Mouse (Mus musculus): ENCODE results near the gene Ddah1. TPM values are rescaled to one million over a fixed set of nuclear protein-coding genes. Genes with fewer than 3 reads are reported as not detected.

Gene Ddah1
- polyA plus RNA-seq, 1 experiment from 2014 or later: 25.4 TPM

- Histone ChIP-seq H3K9me3 (replicated peaks) (no peaks in the 10 kb centered on the region), H3K27me3 (no peaks in the 10 kb centered on the region), H3K4me2 (no peak overlapping the region), H3K36me3 (no peaks in the 10 kb centered on the region), H3K4me1 (replicated peaks) (no peaks in the 10 kb centered on the region), H3K9ac (no peak overlapping the region), H3K4me3 (no peak overlapping the region), H3K27ac (no peak overlapping the region)
- no peak for ATAC-seq (replicated peaks; ENCODE audit: insufficient number of reproducible peaks, insufficient read depth, low FRiP score, low read depth)
- 86% methylated on average over 3 of the region's 3 CpGs for WGBS
Observed at GRCm38 (mm10) chr3:145843836-145844235, 85.4 kb downstream of the Ddah1 start.

- Histone ChIP-seq H3K4me1 (replicated peaks) (no peaks in the 10 kb centered on the region), H3K9ac (no peak overlapping the region), H3K27ac (no peak overlapping the region), H3K9me3 (replicated peaks) (no peaks in the 10 kb centered on the region), H3K27me3 (no peaks in the 10 kb centered on the region), H3K4me2 (no peak overlapping the region), H3K36me3 (no peaks in the 10 kb centered on the region), H3K4me3 (no peak overlapping the region)
- WGBS: 86% methylated on average over 3 of the region's 3 CpGs
- no peak for ATAC-seq (replicated peaks; ENCODE audit: insufficient number of reproducible peaks, insufficient read depth, low FRiP score, low read depth)
Observed at GRCm38 (mm10) chr3:145844891-145845290, 86.4 kb downstream of the Ddah1 start.

DNA sequence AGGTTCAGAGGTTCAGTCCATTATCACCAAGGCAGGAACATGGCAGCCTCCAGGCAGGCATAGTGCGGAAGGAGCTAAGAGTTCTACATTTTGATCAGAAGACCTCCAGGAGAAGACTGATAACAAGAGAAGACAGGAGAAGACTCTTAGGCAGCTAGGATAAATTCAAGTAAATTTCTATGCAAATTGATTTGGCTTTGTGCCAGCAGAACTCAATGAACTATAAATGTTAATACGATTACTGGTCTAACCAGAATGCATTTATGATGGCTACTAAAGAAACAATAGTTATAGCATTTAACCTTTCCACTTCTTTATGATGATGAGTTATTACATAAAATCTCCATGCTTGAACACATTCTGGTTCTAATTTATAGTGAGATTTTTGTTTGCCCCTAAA lies 87.8 kb downstream of the Ddah1 start:
- 88% methylated on average over 2 of the region's 2 CpGs for WGBS
- Histone ChIP-seq H3K9me3 (replicated peaks) (no peaks in the 10 kb centered on the region), H3K27me3 (no peaks in the 10 kb centered on the region), H3K4me2 (no peak overlapping the region), H3K36me3 (no peaks in the 10 kb centered on the region), H3K4me1 (replicated peaks) (no peaks in the 10 kb centered on the region), H3K9ac (no peak overlapping the region), H3K4me3 (no peak overlapping the region), H3K27ac (no peak overlapping the region)
- no peak for ATAC-seq (replicated peaks; ENCODE audit: insufficient number of reproducible peaks, insufficient read depth, low FRiP score, low read depth)

DNA sequence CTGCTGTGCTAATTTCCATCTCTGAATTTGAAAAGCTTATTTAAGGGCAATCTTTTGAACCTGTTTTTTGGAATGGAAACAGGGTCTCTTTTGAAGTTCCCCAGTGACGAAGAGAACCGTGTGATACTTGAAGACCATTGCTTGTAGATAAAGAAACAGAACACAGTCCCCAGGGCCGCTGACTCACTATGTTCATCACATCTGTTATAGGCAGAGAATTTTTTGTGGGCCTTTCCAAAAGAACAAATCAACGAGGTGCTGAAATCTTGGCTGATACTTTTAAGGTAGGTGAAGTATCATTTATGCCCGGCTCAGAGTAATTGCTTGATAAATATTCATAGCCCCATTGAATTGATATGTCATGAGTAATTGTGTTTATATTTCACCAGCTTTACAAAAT lies 93.6 kb downstream of the Ddah1 start:
- H3K4me3 ChIP-seq: no peak overlapping the region
- H3K4me2 ChIP-seq: no peak overlapping the region
- no peaks in the 10 kb centered on the region for H3K36me3 ChIP-seq
- H3K4me1 ChIP-seq (replicated peaks): peaks cover 12% of the 10 kb centered on the region
- no peak overlapping the region for H3K9ac ChIP-seq
- no peak for ATAC-seq (replicated peaks; ENCODE audit: insufficient number of reproducible peaks, insufficient read depth, low FRiP score, low read depth)
- no peaks in the 10 kb centered on the region for H3K9me3 ChIP-seq (replicated peaks)
- H3K27me3 ChIP-seq: no peaks in the 10 kb centered on the region
- 58% methylated on average over 5 of the region's 5 CpGs for WGBS
- no peak overlapping the region for H3K27ac ChIP-seq

DNA sequence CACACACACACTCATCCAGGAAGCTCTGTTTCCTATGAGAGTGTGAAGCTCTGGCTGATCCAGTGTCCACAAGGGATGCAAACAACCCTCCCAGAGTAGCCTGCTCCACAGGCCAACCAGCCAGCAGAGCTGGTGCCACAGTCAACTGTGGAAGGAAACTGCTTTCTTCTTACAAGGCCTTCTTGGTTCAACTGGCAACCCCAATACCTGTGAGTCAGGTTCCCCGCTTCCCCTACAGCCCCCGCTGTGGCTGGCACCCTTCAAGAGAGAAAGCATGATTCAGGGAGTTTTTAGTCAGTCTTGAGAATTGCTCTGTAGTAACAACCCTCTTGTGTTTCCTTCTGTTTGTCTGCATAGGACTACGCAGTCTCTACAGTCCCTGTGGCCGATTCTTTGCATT lies 94.3 kb downstream of the Ddah1 start:
- Histone ChIP-seq H3K9ac (no peak overlapping the region), H3K9me3 (replicated peaks) (no peaks in the 10 kb centered on the region), H3K27ac (no peak overlapping the region), H3K4me3 (no peak overlapping the region), H3K4me1 (replicated peaks) (peaks cover 12% of the 10 kb centered on the region), H3K27me3 (no peaks in the 10 kb centered on the region), H3K4me2 (no peak overlapping the region), H3K36me3 (peaks cover 4% of the 10 kb centered on the region; the same call in 1 of the 2 replicates)
- no peak for ATAC-seq (replicated peaks; ENCODE audit: insufficient number of reproducible peaks, insufficient read depth, low FRiP score, low read depth)
- 94% methylated on average over 4 of the region's 4 CpGs for WGBS

DNA sequence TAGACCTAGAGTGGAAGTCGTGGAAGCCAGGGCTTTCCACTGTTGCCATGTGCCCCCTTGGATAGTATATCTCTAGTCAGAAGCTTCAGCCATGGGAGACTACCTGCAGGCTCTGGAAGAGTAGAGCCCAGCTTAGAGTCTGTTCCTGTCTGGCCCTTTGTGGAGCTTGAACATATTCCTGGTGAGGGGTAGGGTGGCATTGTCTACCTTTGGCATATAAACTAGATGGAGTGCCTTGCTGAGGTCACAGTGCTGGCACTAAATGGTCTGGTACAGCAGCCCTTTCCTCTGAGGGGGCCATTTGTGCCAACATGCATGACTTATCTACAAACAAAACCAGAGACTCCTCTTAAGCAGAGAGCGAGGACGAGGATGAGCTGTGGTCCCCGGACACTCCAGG lies 95.2 kb downstream of the Ddah1 start:
- Histone ChIP-seq H3K9me3 (replicated peaks) (no peaks in the 10 kb centered on the region), H3K4me1 (replicated peaks) (peaks cover 12% of the 10 kb centered on the region), H3K27me3 (no peaks in the 10 kb centered on the region), H3K4me2 (no peak overlapping the region), H3K4me3 (no peak overlapping the region), H3K36me3 (peaks cover 4% of the 10 kb centered on the region; the same call in 1 of the 2 replicates), H3K27ac (no peak overlapping the region), H3K9ac (no peak overlapping the region)
- ATAC-seq (replicated peaks; ENCODE audit: insufficient number of reproducible peaks, insufficient read depth, low FRiP score, low read depth): no peak
- WGBS: 83% methylated on average over 4 of the region's 4 CpGs

- no peak for ATAC-seq (replicated peaks; ENCODE audit: insufficient number of reproducible peaks, insufficient read depth, low FRiP score, low read depth)
Observed at GRCm38 (mm10) chr3:145854427-145854826, 96.0 kb downstream of the Ddah1 start.

DNA sequence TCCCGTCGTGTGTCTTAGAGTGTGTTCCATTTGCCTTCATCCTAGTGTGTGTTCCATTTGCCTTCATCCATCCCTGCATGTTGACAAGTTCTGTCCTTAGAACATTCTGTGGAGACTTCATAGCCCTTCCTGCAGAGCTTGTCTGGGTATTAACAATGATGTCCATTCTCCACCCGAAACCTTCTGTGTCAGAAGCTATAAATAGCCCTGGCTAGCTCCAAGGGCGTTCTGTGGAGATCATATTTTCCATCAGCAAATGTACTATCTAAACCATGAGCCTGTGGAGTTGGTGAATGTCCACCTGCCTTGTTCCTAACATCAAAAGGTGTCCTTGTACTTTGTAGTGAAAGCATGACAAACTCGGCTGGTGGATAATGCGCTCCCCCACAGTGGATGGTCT lies 96.8 kb downstream of the Ddah1 start:
- Histone ChIP-seq H3K4me1 (replicated peaks) (peaks cover 12% of the 10 kb centered on the region), H3K9ac (no peak overlapping the region), H3K27ac (no peak overlapping the region), H3K9me3 (replicated peaks) (no peaks in the 10 kb centered on the region), H3K4me3 (no peak overlapping the region), H3K27me3 (no peaks in the 10 kb centered on the region), H3K36me3 (peaks cover 4% of the 10 kb centered on the region; the same call in 1 of the 2 replicates), H3K4me2 (no peak overlapping the region)
- WGBS: 55% methylated on average over 6 of the region's 6 CpGs
- no peak for ATAC-seq (replicated peaks; ENCODE audit: insufficient number of reproducible peaks, insufficient read depth, low FRiP score, low read depth)

More at GRCm38 (mm10) chr3:145854427-145854826, 96.0 kb downstream of the Ddah1 start:
- Histone ChIP-seq H3K9ac (no peak overlapping the region), H3K4me1 (replicated peaks) (peaks cover 12% of the 10 kb centered on the region), H3K4me2 (no peak overlapping the region), H3K9me3 (replicated peaks) (no peaks in the 10 kb centered on the region), H3K27ac (no peak overlapping the region), H3K4me3 (no peak overlapping the region), H3K27me3 (no peaks in the 10 kb centered on the region), H3K36me3 (peaks cover 4% of the 10 kb centered on the region; the same call in 1 of the 2 replicates)
- WGBS: 67% methylated on average over 5 of the region's 5 CpGs

GRCm38 (mm10) chr3:145858388-145858787 lies 99.9 kb downstream of the Ddah1 start:
- no peak overlapping the region for H3K4me2 ChIP-seq
- no peak overlapping the region for H3K27ac ChIP-seq
- ATAC-seq (replicated peaks; ENCODE audit: insufficient number of reproducible peaks, insufficient read depth, low FRiP score, low read depth): no peak
- peaks cover 23% of the 10 kb centered on the region for H3K4me1 ChIP-seq (replicated peaks)
- H3K27me3 ChIP-seq: no peaks in the 10 kb centered on the region
- WGBS: 82% methylated on average over 5 of the region's 5 CpGs
- no peak overlapping the region for H3K4me3 ChIP-seq
- no peaks in the 10 kb centered on the region for H3K9me3 ChIP-seq (replicated peaks)
- H3K9ac ChIP-seq: no peak overlapping the region
- peaks cover 4% of the 10 kb centered on the region; the same call in 1 of the 2 replicates for H3K36me3 ChIP-seq

DNA sequence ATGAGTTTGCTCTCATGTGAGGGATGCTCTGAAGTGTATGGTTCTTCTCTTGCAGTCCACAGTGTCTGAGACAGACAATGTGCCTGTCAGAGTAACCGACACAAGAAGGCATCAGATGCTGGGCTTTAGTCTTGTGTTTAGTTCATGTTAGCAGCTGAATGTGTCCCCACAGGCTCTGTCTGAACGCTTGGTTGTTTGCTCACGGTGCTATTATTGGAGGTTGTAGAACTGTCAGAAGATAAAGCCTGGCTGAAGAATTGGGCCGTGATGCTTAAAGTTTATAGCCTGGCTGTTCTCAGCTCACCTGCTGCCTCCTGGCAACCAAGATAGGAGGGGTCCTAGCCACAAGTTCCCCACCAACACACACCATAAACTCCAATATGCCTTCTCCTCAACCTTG lies 104.0 kb downstream of the Ddah1 start:
- no peak overlapping the region for H3K4me3 ChIP-seq
- no peaks in the 10 kb centered on the region for H3K9me3 ChIP-seq (replicated peaks)
- no peak for ATAC-seq (replicated peaks; ENCODE audit: insufficient number of reproducible peaks, insufficient read depth, low FRiP score, low read depth)
- H3K27me3 ChIP-seq: no peaks in the 10 kb centered on the region
- 33% methylated on average over 4 of the region's 4 CpGs for WGBS
- H3K4me1 ChIP-seq (replicated peaks): peaks cover 21% of the 10 kb centered on the region
- peaks cover 1% of the 10 kb centered on the region; the same call in 1 of the 2 replicates for H3K36me3 ChIP-seq
- no peak overlapping the region for H3K9ac ChIP-seq
- H3K27ac ChIP-seq: no peak overlapping the region; the same call in 1 of the 2 replicates
- no peak overlapping the region for H3K4me2 ChIP-seq

DNA sequence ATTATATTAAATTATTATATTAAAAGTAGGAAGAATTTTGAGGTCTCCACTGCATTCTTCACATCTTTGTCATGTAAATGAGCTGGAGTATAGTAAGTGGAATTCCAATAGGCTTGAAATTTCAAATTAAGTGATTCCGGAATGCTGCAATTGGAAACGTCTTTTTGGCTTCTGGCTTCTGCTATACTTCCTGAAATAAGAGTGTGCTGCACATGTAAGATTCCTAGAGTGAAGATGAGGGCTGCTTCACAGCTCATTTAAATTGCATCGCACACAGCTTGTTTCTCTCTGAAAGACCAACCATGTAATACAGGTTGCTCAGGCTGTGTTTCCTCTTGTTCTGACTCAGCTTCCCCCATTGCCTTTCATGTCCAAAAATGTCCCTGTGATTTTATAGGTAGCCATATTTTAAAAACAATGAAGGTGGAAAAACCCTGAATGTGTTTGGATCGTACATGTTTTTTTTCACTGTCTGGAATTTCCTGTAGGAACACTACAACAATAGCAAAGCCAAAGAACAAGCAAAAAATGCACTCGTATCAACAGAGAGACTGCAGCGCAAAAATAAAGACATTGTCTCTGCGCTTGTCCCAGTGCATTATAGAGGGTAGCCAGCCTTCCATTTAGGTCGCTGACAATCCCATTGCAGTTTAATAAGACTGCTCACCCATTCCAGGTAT lies 105.7 kb downstream of the Ddah1 start:
- H3K4me1 ChIP-seq (replicated peaks): peaks cover 21% of the 10 kb centered on the region
- no peak overlapping the region for H3K4me3 ChIP-seq
- ATAC-seq (replicated peaks; ENCODE audit: insufficient number of reproducible peaks, insufficient read depth, low FRiP score, low read depth): peak; percentile 22; the same call in 1 of the 2 replicates
- no peaks in the 10 kb centered on the region for H3K9me3 ChIP-seq (replicated peaks)
- WGBS: 72% methylated on average over 8 of the region's 8 CpGs
- no peaks in the 10 kb centered on the region for H3K27me3 ChIP-seq
- peak overlapping the region; percentile 67 for H3K27ac ChIP-seq
- no peaks in the 10 kb centered on the region for H3K36me3 ChIP-seq
- no peak overlapping the region for H3K9ac ChIP-seq
- no peak overlapping the region for H3K4me2 ChIP-seq

- Histone ChIP-seq H3K4me1 (replicated peaks) (peaks cover 21% of the 10 kb centered on the region), H3K9me3 (replicated peaks) (no peaks in the 10 kb centered on the region), H3K4me2 (no peak overlapping the region), H3K36me3 (no peaks in the 10 kb centered on the region), H3K27me3 (no peaks in the 10 kb centered on the region), H3K9ac (no peak overlapping the region), H3K4me3 (no peak overlapping the region), H3K27ac (peak overlapping the region; percentile 67)
- 69% methylated on average over 7 of the region's 10 CpGs for WGBS
- peak; percentile 47; the same call in 1 of the 2 replicates for ATAC-seq (replicated peaks; ENCODE audit: insufficient number of reproducible peaks, insufficient read depth, low FRiP score, low read depth)
Observed at GRCm38 (mm10) chr3:145864713-145865233, 106.3 kb downstream of the Ddah1 start.

Measured in heart, embryonic 15.5 days (tissue).